Mouse (Mus musculus) bone marrow, adult 2 months (tissue): ENCODE measurements around the gene Wscd2.

Experiments used
- CTCF ChIP-seq: fragments of 200-500 bp; IDR thresholded peaks from 2 replicates; pipeline ENCODE4 v1.5.1; 2011; ENCODE audit warnings: low read length, control low read depth; ENCODE audit not compliant: control insufficient read depth, insufficient read depth
- POLR2A ChIP-seq: fragments of 200-500 bp; IDR thresholded peaks from 2 replicates; pipeline ENCODE4 v1.6.1; 2011; ENCODE audit warnings: low read depth, mild to moderate bottlenecking, control low read depth, low read length, borderline replicate concordance; ENCODE audit not compliant: control insufficient read depth

- TF ChIP-seq POLR2A, result no peak
- no peak for TF ChIP-seq CTCF
These were observed 60.1 kb downstream of the Wscd2 start for GRCm38 (mm10) chr5:113550249-113550648.
